Mouse (Mus musculus) CH12.LX (cell line): Measurements from ENCODE around the gene Gm5148.

Source experiments
- CHD2 ChIP-seq: IDR thresholded peaks from 2 replicates; pipeline ENCODE4 v1.6.1; 2011; ENCODE audit warnings: low read length, improper control_type of control experiment
- CTCF ChIP-seq, 2 experiments: IDR thresholded peaks in 1 of 2; conservative IDR thresholded peaks in 1 of 2; 2 replicates each; pipeline ENCODE4 v1.5.1; 2011 to 2012; ENCODE audit warnings: low read depth in 2 of 2, low read length in 2 of 2, improper control_type of control experiment in 1 of 2, inconsistent platforms in 1 of 2, mild to moderate bottlenecking in 1 of 2, moderate library complexity in 1 of 2
- E2F4 ChIP-seq: IDR thresholded peaks from 2 replicates; pipeline ENCODE4 v1.6.1; 2011; ENCODE audit warnings: low read depth, low read length, improper control_type of control experiment; ENCODE audit not compliant: insufficient replicate concordance
- ELF1 ChIP-seq: IDR thresholded peaks from 2 replicates; pipeline ENCODE4 v1.6.1; 2014; ENCODE audit warnings: low read depth, mild to moderate bottlenecking, inconsistent platforms, low read length, improper control_type of control experiment
- EP300 ChIP-seq: IDR thresholded peaks from 2 replicates; pipeline ENCODE4 v1.6.1; 2011; ENCODE audit warnings: low read length, improper control_type of control experiment
- ETS1 ChIP-seq: conservative IDR thresholded peaks from 2 replicates; pipeline ENCODE4 v1.6.1; 2012; ENCODE audit warnings: low read depth, mild to moderate bottlenecking, inconsistent platforms, low read length, improper control_type of control experiment, moderate library complexity
- HCFC1 ChIP-seq: IDR thresholded peaks from 2 replicates; pipeline ENCODE4 v1.6.1; 2012; ENCODE audit warnings: low read depth, mild to moderate bottlenecking, inconsistent platforms, low read length, improper control_type of control experiment
- KAT2A ChIP-seq: IDR thresholded peaks from 2 replicates; pipeline ENCODE4 v1.6.1; 2012; ENCODE audit warnings: low read length, improper control_type of control experiment, inconsistent platforms; ENCODE audit not compliant: insufficient replicate concordance
- MAZ ChIP-seq: IDR thresholded peaks from 2 replicates; pipeline ENCODE4 v1.6.1; 2012; ENCODE audit warnings: low read depth, mild to moderate bottlenecking, inconsistent platforms, low read length, improper control_type of control experiment, moderate library complexity
- POLR2A ChIP-seq: IDR thresholded peaks from 2 replicates; pipeline ENCODE4 v1.6.1; 2011; ENCODE audit warnings: low read depth, mild to moderate bottlenecking, improper control_type of control experiment, low read length
- POLR2AphosphoS2 ChIP-seq: IDR thresholded peaks from 2 replicates; pipeline ENCODE4 v1.6.1; 2011; ENCODE audit warnings: low read depth, low read length, improper control_type of control experiment
- ZNF384 ChIP-seq: IDR thresholded peaks from 2 replicates; pipeline ENCODE4 v1.6.1; 2012; ENCODE audit warnings: low read depth, low read length, improper control_type of control experiment, inconsistent platforms

DNA sequence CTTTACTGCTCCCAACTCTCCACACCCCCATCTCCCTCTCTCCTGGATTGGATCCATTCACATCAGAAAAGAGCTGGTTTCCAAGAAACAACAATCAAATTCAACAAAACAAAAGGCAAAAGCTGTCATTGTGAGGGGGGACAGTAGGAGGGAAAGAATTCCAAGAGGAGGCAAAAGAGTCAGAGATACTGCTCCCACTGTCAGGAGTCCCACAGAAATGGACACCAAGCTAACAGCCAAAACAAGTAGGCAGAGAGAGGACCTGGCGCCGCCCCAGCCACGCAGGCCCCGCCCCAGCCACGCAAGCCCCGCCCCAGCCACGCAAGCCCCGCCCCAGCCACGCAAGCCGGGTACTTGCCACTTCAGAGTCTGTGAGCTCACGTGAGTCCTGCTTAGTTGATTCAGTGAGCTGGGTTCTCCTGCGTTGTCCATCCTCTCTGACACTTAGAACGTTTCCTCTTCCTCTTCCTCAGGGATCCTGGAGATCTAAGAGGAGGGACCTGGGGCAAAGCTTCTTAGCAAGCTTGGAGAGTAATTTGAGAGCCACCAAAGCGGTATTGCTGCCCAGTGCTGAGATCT is 19.5 kb downstream of the Gm5148 start:
- TF ChIP-seq ZNF384 (no peak), HCFC1 (no peak), KAT2A (no peak), CTCF (conservative IDR thresholded peaks at IDR 0.05 in 1 of 2, IDR thresholded peaks at IDR 0.05 in 1 of 2; ENCODE audit: low read depth in 2 of 2, low read length in 2 of 2) (no peak), MAZ (no peak), CHD2 (no peak), ELF1 (no peak), ETS1 (no peak), EP300 (no peak), POLR2A (no peak), POLR2AphosphoS2 (no peak), E2F4 (no peak)
